Mouse (Mus musculus) testis, postnatal 14 days (tissue): ENCODE data around the gene Zfp273.
"Not testable (repeated sequence)": the region's sequence is repeated elsewhere in the genome, so short reads cannot be mapped to it uniquely, and the experiment has no call there.

Source experiments
- DNase-seq: peaks from one replicate; pipeline ENCODE4 v3.0.0; 2021; ENCODE audit warnings: low spot score

Zfp273 gene

GRCm38 (mm10) chr13:67813710-67814660 lies at the start of gene Zfp273:
Gene Zfp273 (plus strand): TSS chr13:67813740.
- DNase-seq: peak; percentile 61

- peak; percentile 55 for DNase-seq
These were observed 34.0 kb upstream of the Zfp273 start, which contains the start of gene Zfp493 for GRCm38 (mm10) chr13:67779265-67780221. Gene Zfp493 (plus strand): TSS chr13:67779693.

GRCm38 (mm10) chr13:67791921-67792455 lies 21.6 kb upstream of the Zfp273 start:
- no peak for DNase-seq

- DNase-seq: no peak
These were observed 14.9 kb upstream of the Zfp273 start for GRCm38 (mm10) chr13:67798618-67799017.

GRCm38 (mm10) chr13:67799151-67799550 lies 14.4 kb upstream of the Zfp273 start:
- DNase-seq: not testable (repeated sequence)

GRCm38 (mm10) chr13:67811651-67812210 lies 1.8 kb upstream of the Zfp273 start:
- no peak for DNase-seq

- no peak for DNase-seq
These were observed 405 bp upstream of the Zfp273 start for GRCm38 (mm10) chr13:67812961-67813709.

- DNase-seq: no peak
These were observed 5.1 kb downstream of the Zfp273 start for GRCm38 (mm10) chr13:67818636-67819035.

- DNase-seq: peak; percentile 19
These were observed 17.4 kb downstream of the Zfp273 start, which contains the start of gene Gm10037 for GRCm38 (mm10) chr13:67830911-67831336. Gene Gm10037 (plus strand): TSS chr13:67831106.

GRCm38 (mm10) chr13:67833137-67833536 lies 19.6 kb downstream of the Zfp273 start:
- DNase-seq: not testable (repeated sequence)

- DNase-seq: no peak
These were observed 30.2 kb downstream of the Zfp273 start for GRCm38 (mm10) chr13:67843775-67844118.

GRCm38 (mm10) chr13:67844119-67844852 lies 30.7 kb downstream of the Zfp273 start:
- no peak for DNase-seq

- no peak for DNase-seq
These were observed 31.3 kb downstream of the Zfp273 start for GRCm38 (mm10) chr13:67844853-67845194.

- no peak for DNase-seq
These were observed 36.8 kb downstream of the Zfp273 start for GRCm38 (mm10) chr13:67850361-67850760.

GRCm38 (mm10) chr13:67853130-67853529 lies 39.6 kb downstream of the Zfp273 start:
- DNase-seq: no peak

GRCm38 (mm10) chr13:67853983-67854382 lies 40.4 kb downstream of the Zfp273 start:
- no peak for DNase-seq

- no peak for DNase-seq
These were observed 43.8 kb downstream of the Zfp273 start for GRCm38 (mm10) chr13:67857317-67857716.

GRCm38 (mm10) chr13:67862508-67862907 lies 49.0 kb downstream of the Zfp273 start:
- DNase-seq: no peak

GRCm38 (mm10) chr13:67863026-67863425 lies 49.5 kb downstream of the Zfp273 start, which contains the start of gene BC048507:
Gene BC048507 (plus strand): TSS chr13:67863326.
- no peak for DNase-seq

GRCm38 (mm10) chr13:67864764-67865350 lies 51.3 kb downstream of the Zfp273 start:
- no peak for DNase-seq
